Mouse (Mus musculus) myocyte (in vitro differentiated cells): ENCODE measurements around the gene Map4k3.

Experiments
- CEBPB ChIP-seq: IDR thresholded peaks from 2 replicates; pipeline ENCODE4 v1.6.1; 2011; ENCODE audit warnings: mild to moderate bottlenecking, moderate library complexity; ENCODE audit not compliant: poor library complexity, insufficient read depth, severe bottlenecking
- E2F4 ChIP-seq: IDR thresholded peaks from one replicate; pipeline ENCODE4 v1.6.1; 2011; ENCODE audit warnings: mild to moderate bottlenecking, control low read depth, moderate library complexity; ENCODE audit not compliant: insufficient read depth
- MAX ChIP-seq: IDR thresholded peaks from one replicate; pipeline ENCODE4 v1.6.1; 2011; ENCODE audit warnings: low read depth, mild to moderate bottlenecking, control low read depth
- MYOD1 ChIP-seq, 3 experiments: IDR thresholded peaks; one replicate each; pipeline ENCODE4 v1.6.1; 2011; ENCODE audit warnings: control low read depth in 2 of 3, low read depth in 2 of 3, mild to moderate bottlenecking in 2 of 3, moderate library complexity in 1 of 3; ENCODE audit not compliant: insufficient read length in 2 of 3, control insufficient read depth in 1 of 3
- MYOG ChIP-seq, 3 experiments: IDR thresholded peaks; one replicate each; pipeline ENCODE4 v1.6.1; 2011; ENCODE audit warnings: control low read depth in 2 of 3, low read depth in 2 of 3, mild to moderate bottlenecking in 2 of 3; ENCODE audit not compliant: insufficient read length in 2 of 3, control insufficient read depth in 1 of 3, insufficient read depth in 1 of 3
- POLR2A ChIP-seq: IDR thresholded peaks from one replicate; pipeline ENCODE4 v1.6.1; 2011; ENCODE audit warnings: low read depth, mild to moderate bottlenecking, control low read depth, moderate library complexity; ENCODE audit not compliant: insufficient read length
- TCF12 ChIP-seq: IDR thresholded peaks from one replicate; pipeline ENCODE4 v1.6.1; 2011; ENCODE audit warnings: mild to moderate bottlenecking, control low read depth; ENCODE audit not compliant: poor library complexity, insufficient read depth, severe bottlenecking
- USF1 ChIP-seq: IDR thresholded peaks from one replicate; pipeline ENCODE4 v1.6.1; 2011; ENCODE audit warnings: low read depth, mild to moderate bottlenecking, control low read depth, moderate library complexity

- no peak for TF ChIP-seq POLR2A
- no peak for TF ChIP-seq USF1
- no peak for TF ChIP-seq TCF12
- no peak for TF ChIP-seq E2F4
- no peak for TF ChIP-seq MYOG (IDR thresholded peaks at IDR 0.05; ENCODE audit: control insufficient read depth in 1 of 3, insufficient read depth in 1 of 3, insufficient read length in 2 of 3, low read depth in 2 of 3)
- TF ChIP-seq MYOD1 (IDR thresholded peaks at IDR 0.05; ENCODE audit: control insufficient read depth in 1 of 3, insufficient read length in 2 of 3, low read depth in 2 of 3) = no peak
- TF ChIP-seq MAX = no peak
- no peak for TF ChIP-seq CEBPB
These were observed 153.3 kb downstream of the Map4k3 start for GRCm38 (mm10) chr17:80575008-80575407.
